Mouse (Mus musculus): ENCODE measurements around the gene Smarcd3.
A peak's percentile ranks its signal among the peaks of the same experiment; 100 is the strongest.

Smarcd3 gene

GRCm38 (mm10) chr5:24553621-24554244 lies 70.5 kb downstream of the Smarcd3 start:
- no peak for DNase-seq (ENCODE audit: low read depth)

GRCm38 (mm10) chr5:24551317-24551688 lies 72.9 kb downstream of the Smarcd3 start:
- no peak for DNase-seq (ENCODE audit: low read depth)

GRCm38 (mm10) chr5:24550598-24551316 lies 73.5 kb downstream of the Smarcd3 start:
- DNase-seq (ENCODE audit: low read depth) = no peak

- peak; percentile 48 for DNase-seq (ENCODE audit: low read depth)
Measured at GRCm38 (mm10) chr5:24542643-24543042, 81.6 kb downstream of the Smarcd3 start.

GRCm38 (mm10) chr5:24541144-24541569 lies 83.1 kb downstream of the Smarcd3 start:
- no peak for DNase-seq (ENCODE audit: low read depth)

All from 416B (cell line).